Mouse (Mus musculus) spleen, postnatal 4 days (tissue): ENCODE measurements around the gene Olfr1496.
"Not testable (repeated sequence)": the region's sequence is repeated elsewhere in the genome, so short reads cannot be mapped to it uniquely, and the experiment has no call there.

Experiments
- DNase-seq, 2 experiments: peaks; one replicate each; pipeline ENCODE4 v3.0.0; 2022; ENCODE audit warnings: low spot score in 2 of 2

Olfr1496 gene

GRCm38 (mm10) chr19:13777578-13777977, at the start of gene Olfr1496:
Gene Olfr1496, plus strand, starts transcription at chr19:13777878.
- DNase-seq, result no peak

- no peak for DNase-seq
Measured at GRCm38 (mm10) chr19:13739428-13739827, 38.2 kb upstream of the Olfr1496 start, which contains the start of gene Olfr1494. Gene Olfr1494, plus strand, starts transcription at chr19:13739728.

- DNase-seq, result no peak
Measured at GRCm38 (mm10) chr19:13749366-13749765, 28.3 kb upstream of the Olfr1496 start.

GRCm38 (mm10) chr19:13764306-13764705, 13.4 kb upstream of the Olfr1496 start, which contains the start of gene Olfr1495:
Gene Olfr1495, plus strand, starts transcription at chr19:13764606.
- DNase-seq, result no peak

GRCm38 (mm10) chr19:13768565-13769276, 9.0 kb upstream of the Olfr1496 start:
- no peak for DNase-seq

GRCm38 (mm10) chr19:13798102-13798501, 20.4 kb downstream of the Olfr1496 start, which contains the start of gene Olfr1497:
Gene Olfr1497, minus strand, starts transcription at chr19:13798202.
- no peak for DNase-seq

GRCm38 (mm10) chr19:13805486-13805885, 27.8 kb downstream of the Olfr1496 start:
- not testable (repeated sequence) for DNase-seq

- DNase-seq, result no peak
Measured at GRCm38 (mm10) chr19:13812823-13813222, 35.1 kb downstream of the Olfr1496 start.

- DNase-seq, result no peak
Measured at GRCm38 (mm10) chr19:13818827-13819226, 41.1 kb downstream of the Olfr1496 start.

GRCm38 (mm10) chr19:13819347-13819746, 41.7 kb downstream of the Olfr1496 start, which contains the start of gene Olfr1499:
Gene Olfr1499, minus strand, starts transcription at chr19:13819447.
- DNase-seq, result no peak

- no peak for DNase-seq
Measured at GRCm38 (mm10) chr19:13820847-13821246, 43.2 kb downstream of the Olfr1496 start.

GRCm38 (mm10) chr19:13828447-13828846, 50.8 kb downstream of the Olfr1496 start:
- no peak for DNase-seq

GRCm38 (mm10) chr19:13830388-13830787, 52.7 kb downstream of the Olfr1496 start, which contains the start of gene Olfr1500:
Gene Olfr1500, minus strand, starts transcription at chr19:13830488.
- no peak for DNase-seq
